Comparison of ENCODE assay signal across 22 mouse cellular contexts in the genomic region with DNA sequence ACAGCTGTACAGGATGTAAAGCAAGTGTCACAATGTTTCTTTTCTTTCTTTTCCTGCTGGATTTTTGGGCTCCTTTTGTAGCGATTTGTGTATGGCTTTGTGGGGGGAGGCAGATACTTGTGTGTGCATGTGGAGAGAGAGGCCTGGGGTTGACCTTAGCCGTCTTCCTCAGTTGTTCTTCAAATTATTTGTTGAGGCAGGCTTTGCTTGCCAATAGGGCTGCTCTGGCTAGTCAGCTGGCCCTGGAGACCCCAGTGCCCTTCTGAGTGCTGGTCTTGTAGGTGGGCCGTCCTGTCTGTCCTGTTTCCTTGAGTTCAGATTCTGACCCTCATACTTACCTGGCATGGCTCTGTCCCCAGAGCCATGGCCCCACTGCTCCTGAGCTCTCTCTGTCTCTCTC.
"Had no signal": no experiment of that assay in that cellular context is flagged by ENCODE, and none has a peak within 500 bp of the region (broad histone marks: within the 10 kb centered on the region; RNA-seq: fewer than 3 reads in every experiment).

No protein-coding gene starts in this region.

- H3K4me2 ChIP-seq: limb, embryonic 12.5 days; limb, embryonic 15.5 days; lung, embryonic 15.5 days; midbrain, embryonic 15.5 days; neural tube, embryonic 12.5 days; neural tube, embryonic 15.5 days had no signal

- ATAC-seq: intestine, postnatal 0 days; midbrain, embryonic 15.5 days had no signal

- DNase-seq: kidney, adult 2 months; kidney, postnatal 14 days; kidney, postnatal 4 days; left cerebral cortex, postnatal 4 days; lung, adult 18-20 months; lung, postnatal 10 days; lung, postnatal 36 days; right cerebral cortex, adult 18-20 months; right cerebral cortex, postnatal 14 days; right cerebral cortex, postnatal 4 days; thymus, adult 18-20 months; thymus, postnatal 36 days had no signal

- H3K27ac ChIP-seq: limb, embryonic 12.5 days; limb, embryonic 15.5 days; lung, embryonic 15.5 days; midbrain, embryonic 10.5 days; midbrain, embryonic 15.5 days; neural tube, embryonic 12.5 days; neural tube, embryonic 15.5 days; stomach, postnatal 0 days had no signal

- H3K4me3 ChIP-seq: limb, embryonic 12.5 days; limb, embryonic 15.5 days; lung, embryonic 15.5 days; megakaryocyte, embryonic 14.5 days; midbrain, embryonic 10.5 days; midbrain, embryonic 15.5 days; neural tube, embryonic 12.5 days; neural tube, embryonic 15.5 days had no signal

- H3K36me3 ChIP-seq: limb, embryonic 12.5 days; limb, embryonic 15.5 days; lung, embryonic 15.5 days; midbrain, embryonic 10.5 days; midbrain, embryonic 15.5 days; neural tube, embryonic 12.5 days; neural tube, embryonic 15.5 days had no signal

- H3K9me3 ChIP-seq: limb, embryonic 12.5 days; limb, embryonic 15.5 days; lung, embryonic 15.5 days; midbrain, embryonic 10.5 days; midbrain, embryonic 15.5 days; neural tube, embryonic 12.5 days; neural tube, embryonic 15.5 days had no signal

- H3K27me3 ChIP-seq: limb, embryonic 12.5 days; limb, embryonic 15.5 days; lung, embryonic 15.5 days; megakaryocyte, embryonic 14.5 days; midbrain, embryonic 15.5 days; neural tube, embryonic 12.5 days; neural tube, embryonic 15.5 days had no signal

- H3K4me1 ChIP-seq: limb, embryonic 12.5 days; limb, embryonic 15.5 days; lung, embryonic 15.5 days; midbrain, embryonic 10.5 days; neural tube, embryonic 12.5 days had no signal

- H3K9ac ChIP-seq: limb, embryonic 12.5 days; limb, embryonic 15.5 days; lung, embryonic 15.5 days; midbrain, embryonic 15.5 days; neural tube, embryonic 12.5 days; neural tube, embryonic 15.5 days had no signal
